Mouse (Mus musculus): ENCODE results near the gene Capza3. TPM values are rescaled to one million over a fixed set of nuclear protein-coding genes. Genes with fewer than 3 reads are reported as not detected.
A peak's percentile ranks its signal among the peaks of the same experiment; 100 is the strongest.

Capza3 gene
- total RNA-seq (2021) = not detected
- long read RNA-seq, experiment 1 = 0 reads
- long read RNA-seq, experiment 2 = 0 reads

DNA sequence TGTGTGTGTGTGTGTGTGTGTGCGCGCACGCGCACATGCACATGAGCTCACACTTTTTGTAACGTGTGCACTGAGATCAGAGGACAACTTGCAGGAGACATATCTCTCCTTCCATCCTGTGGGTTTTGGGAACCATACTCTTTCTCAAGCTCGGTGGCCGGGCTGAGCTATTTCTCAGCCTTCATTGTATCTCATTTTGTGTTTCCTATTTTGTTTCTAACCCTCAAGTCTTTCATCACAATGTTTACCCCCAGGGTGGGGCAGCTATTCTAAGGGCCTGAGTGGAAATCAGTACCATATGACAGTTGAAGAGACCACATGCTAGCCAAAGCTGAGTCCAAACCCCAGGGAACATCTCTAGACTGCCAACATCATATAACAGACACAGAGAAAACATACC lies at the start of gene Capza3:
Capza3 (plus strand) TSS at position 301 of the 400 bp plus-strand sequence.
- intact Hi-C loops (cut with DNase I) = no loop called here
- no peak for DNase-seq

- intact Hi-C loops (cut with DNase I) = no loop called here
- no peak for DNase-seq
Measured at GRCm38 (mm10) chr6:140005181-140005580, 35.9 kb upstream of the Capza3 start.

GRCm38 (mm10) chr6:140024404-140024803 lies 16.6 kb upstream of the Capza3 start:
- DNase-seq = no peak
- intact Hi-C loops (cut with DNase I) = no loop called here

- no peak for DNase-seq
- intact Hi-C loops (cut with DNase I) = no loop called here
Measured at GRCm38 (mm10) chr6:140041357-140041756, 305 bp downstream of the Capza3 start, which contains the start of gene Plcz1. TSS of gene Plcz1 (minus strand) at chr6:140041457.

DNA sequence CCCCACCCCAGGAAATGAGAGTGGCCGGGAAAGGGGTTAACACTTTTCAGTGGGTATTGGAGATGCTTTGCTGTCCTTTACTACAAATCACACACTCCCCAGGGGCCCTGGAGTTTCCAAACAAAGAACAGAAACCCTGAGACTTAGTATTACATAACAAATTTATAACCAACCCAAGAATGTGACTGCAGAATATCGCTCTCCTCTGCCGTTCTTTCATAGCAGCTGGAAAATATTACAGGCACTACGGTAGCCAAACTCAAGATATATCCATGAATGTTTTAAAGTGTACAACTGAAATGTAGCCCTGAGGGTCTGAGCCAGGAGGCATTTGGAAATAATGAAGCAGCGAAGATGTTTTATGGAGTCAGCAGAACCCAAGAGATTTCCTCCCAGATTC lies 10.4 kb downstream of the Capza3 start:
- peak; percentile 53 to 54 for DNase-seq
- intact Hi-C loops (cut with DNase I) = no loop called here

DNA sequence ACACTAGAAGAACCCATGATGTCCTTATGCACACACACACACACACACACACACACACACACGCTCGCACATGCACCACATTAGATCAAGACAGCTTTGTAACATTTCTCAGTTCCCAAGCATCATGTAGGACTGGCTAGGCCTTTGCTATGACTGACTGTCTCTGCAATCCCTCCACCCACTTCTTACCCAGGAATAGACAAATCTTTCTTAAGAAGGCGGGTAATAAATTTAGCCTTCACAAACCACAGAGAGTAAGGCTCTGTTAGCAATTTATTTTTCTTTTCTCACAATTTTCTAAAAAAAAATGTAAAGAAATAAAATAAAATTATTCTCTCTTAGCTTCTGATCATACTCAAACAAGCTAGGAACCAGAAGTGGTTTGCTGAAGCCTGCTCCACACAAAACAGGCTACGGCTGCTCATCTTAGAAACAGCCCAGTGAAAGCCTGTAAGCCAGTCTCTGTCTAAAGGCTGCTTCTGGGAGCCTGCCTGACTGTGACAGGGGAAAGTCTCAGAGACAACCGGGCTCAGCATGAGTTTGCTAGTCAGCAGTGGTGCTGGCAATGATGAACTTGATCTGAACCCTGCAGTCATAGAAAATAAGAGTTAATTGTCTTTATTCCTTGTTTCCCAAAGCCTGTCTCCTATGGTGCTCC lies 13.3 kb downstream of the Capza3 start:
- intact Hi-C loops (cut with DNase I) = no loop called here

DNA sequence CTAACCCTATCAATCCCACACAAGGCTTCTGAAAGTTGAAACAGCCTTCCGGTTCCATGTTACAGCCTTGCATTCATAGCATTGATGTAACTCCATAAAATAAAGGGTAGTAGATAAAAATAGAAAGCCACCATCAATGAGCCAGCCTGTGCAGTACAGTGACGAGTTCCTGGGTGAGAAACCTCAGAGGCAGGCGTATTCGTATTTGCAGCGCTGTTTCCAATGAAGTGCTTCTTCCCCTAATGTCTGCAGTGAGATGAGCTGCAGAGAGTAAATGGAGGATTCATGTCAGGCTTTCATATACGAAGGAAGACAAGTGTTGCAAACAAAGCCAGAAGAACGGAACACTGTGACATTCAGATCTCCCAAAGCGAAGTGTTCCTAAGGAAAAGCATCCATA lies 28.1 kb downstream of the Capza3 start:
- no peak for DNase-seq
- intact Hi-C loops (cut with DNase I) = no loop called here

More for the DNA sequence above, 13.3 kb downstream of the Capza3 start:
- no peak for DNase-seq

DNA sequence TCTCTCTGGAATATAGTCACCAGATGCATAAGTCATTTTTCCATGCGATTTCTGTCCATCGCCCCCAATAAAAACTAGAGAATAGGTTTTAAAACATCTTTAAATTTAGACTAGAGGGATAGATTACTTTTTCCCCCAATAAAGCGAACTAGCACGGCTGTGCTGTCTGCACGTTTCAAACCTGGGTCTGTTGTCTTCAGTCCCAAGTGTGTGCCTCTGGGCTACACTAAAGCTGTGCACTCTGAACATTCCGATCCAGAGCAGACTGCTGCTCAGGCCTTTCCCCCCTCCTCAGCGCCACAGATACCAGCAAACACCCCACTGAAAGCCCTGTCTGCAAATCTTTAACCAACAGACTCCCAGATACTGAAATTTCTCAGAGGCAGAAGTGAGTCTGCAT lies 39.9 kb downstream of the Capza3 start:
- intact Hi-C loops (cut with DNase I) = no loop called here

GRCm38 (mm10) chr6:140081739-140082138 lies 40.7 kb downstream of the Capza3 start:
- intact Hi-C loops (cut with DNase I) = no loop called here
- no peak for DNase-seq

More for the DNA sequence above, 39.9 kb downstream of the Capza3 start:
- no peak for DNase-seq

GRCm38 (mm10) chr6:140089855-140090254 lies 48.8 kb downstream of the Capza3 start:
- intact Hi-C loops (cut with DNase I) = no loop called here
- no peak for DNase-seq

Other genes with a start within 250 kb of the Capza3 start
- gene Plcz1, start 205 bp downstream of the Capza3 start, total RNA-seq (2021) = not detected